Mouse (Mus musculus) midbrain, embryonic 16.5 days (tissue): ENCODE measurements around the gene Zfp87. TPM values are rescaled to one million over a fixed set of nuclear protein-coding genes. Genes with fewer than 3 reads are reported as not detected.

Experiments
- ATAC-seq: fragments of 200-750 bp; cut with Nextera tagmentation; 2 replicates; pipeline ENCODE4 v1.8.0; 2017; ENCODE audit warnings: moderate TSS enrichment
- H3K27ac ChIP-seq: fragments of 300-500 bp; sonication (generic); 2 replicates; pipeline ENCODE4 v1.5.1; 2014; ENCODE audit warnings: mild to moderate bottlenecking, low read length, mixed read lengths
- H3K27me3 ChIP-seq: fragments of 300-500 bp; sonication (generic); 2 replicates; pipeline ENCODE4 v1.6.1; 2014; ENCODE audit warnings: low read depth, low read length, mixed read lengths; ENCODE audit not compliant: control insufficient read depth, insufficient read depth
- H3K36me3 ChIP-seq: fragments of 300-500 bp; sonication (generic); 2 replicates; pipeline ENCODE4 v1.6.1; 2014; ENCODE audit warnings: mild to moderate bottlenecking, low read length, moderate library complexity, mixed read lengths; ENCODE audit not compliant: control insufficient read depth, insufficient read depth
- H3K4me1 ChIP-seq: fragments of 300-500 bp; sonication (generic); 2 replicates; pipeline ENCODE4 v1.6.1; 2014; ENCODE audit warnings: mild to moderate bottlenecking, low read length, mixed read lengths; ENCODE audit not compliant: control insufficient read depth, insufficient read depth
- H3K4me2 ChIP-seq: fragments of 300-500 bp; sonication (generic); 2 replicates; pipeline ENCODE4 v1.6.1; 2014; ENCODE audit warnings: mild to moderate bottlenecking, low read length, mixed read lengths
- H3K4me3 ChIP-seq: fragments of 300-500 bp; sonication (generic); 2 replicates; pipeline ENCODE4 v1.5.1; 2014; ENCODE audit warnings: low read depth, mild to moderate bottlenecking, low read length, moderate library complexity, mixed read lengths
- H3K9ac ChIP-seq: fragments of 300-500 bp; sonication (generic); 2 replicates; pipeline ENCODE4 v1.6.1; 2014; ENCODE audit warnings: low read depth, low read length, mixed read lengths
- H3K9me3 ChIP-seq: fragments of 300-500 bp; sonication (generic); replicated peaks from 2 replicates; pipeline ENCODE4 v1.6.1; 2014; ENCODE audit warnings: mild to moderate bottlenecking, low read length, mixed read lengths; ENCODE audit not compliant: control insufficient read depth, poor library complexity, severe bottlenecking
- WGBS: fragments of 180-500 bp; shearing (Covaris S2); extraction: QIAGEN DNeasy Blood & Tissue Kit; methylation state at CpG from one replicate; pipeline ENCODE4 v1.1.7; 2014; 5-methylcytosine and 5-hydroxymethylcytosine counted together
- polyA plus RNA-seq: library from polyadenylated mRNA; unstranded; fragments of >200 nt; fragmentation: Nextera tagmentation; extraction: Ambion mirVana; gene quantifications from 2 replicates; pipeline ENCODE4 v1.2.1, GENCODE M21; 2015

Zfp87 gene
- polyA plus RNA-seq, 1 experiment from 2014 or later, result 35.8 TPM

- no peak overlapping the region for H3K9ac ChIP-seq
- no peak for ATAC-seq
- H3K4me1 ChIP-seq, result peaks cover 7% of the 10 kb centered on the region
- no peak overlapping the region for H3K4me3 ChIP-seq
- H3K9me3 ChIP-seq, result peaks cover 14% of the 10 kb centered on the region
- 95% methylated on average over 1 of the region's 1 CpGs for WGBS
- H3K36me3 ChIP-seq, result peaks cover 41% of the 10 kb centered on the region
- no peaks in the 10 kb centered on the region for H3K27me3 ChIP-seq
- H3K27ac ChIP-seq, result no peak overlapping the region
- no peak overlapping the region for H3K4me2 ChIP-seq
Measured at GRCm38 (mm10) chr13:67495631-67496030, 30.3 kb downstream of the Zfp87 start.

DNA sequence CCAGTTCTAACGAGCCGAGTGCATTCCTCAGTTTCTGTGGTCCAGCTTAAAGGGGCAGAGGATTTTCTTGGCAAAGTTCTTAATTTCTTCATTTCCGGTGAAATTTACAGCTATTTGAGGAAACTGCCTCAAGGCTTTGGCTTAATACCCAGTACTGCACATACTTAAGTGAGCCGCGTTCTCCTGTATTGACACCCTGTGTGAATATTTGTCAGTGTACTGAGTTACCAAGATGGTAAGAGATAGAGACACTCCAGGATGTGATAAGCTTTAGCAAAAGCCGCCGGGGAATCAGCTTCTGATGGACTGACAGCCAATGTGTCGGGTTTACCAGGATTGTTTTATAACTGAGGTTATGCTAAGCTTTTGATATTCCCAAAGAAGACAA is 41.6 kb downstream of the Zfp87 start:
- Histone ChIP-seq H3K4me3 (peak overlapping the region; percentile 67), H3K27ac (peak overlapping the region; percentile 39), H3K36me3 (peaks cover 6% of the 10 kb centered on the region; the same call in 1 of the 2 replicates), H3K27me3 (no peaks in the 10 kb centered on the region), H3K9me3 (no peaks in the 10 kb centered on the region), H3K4me2 (peak overlapping the region; percentile 80), H3K9ac (peak overlapping the region; percentile 68), H3K4me1 (peaks cover 5% of the 10 kb centered on the region; the same call in 1 of the 2 replicates)
- WGBS, result 46% methylated on average over 8 of the region's 8 CpGs
- peak; percentile 72 for ATAC-seq

DNA sequence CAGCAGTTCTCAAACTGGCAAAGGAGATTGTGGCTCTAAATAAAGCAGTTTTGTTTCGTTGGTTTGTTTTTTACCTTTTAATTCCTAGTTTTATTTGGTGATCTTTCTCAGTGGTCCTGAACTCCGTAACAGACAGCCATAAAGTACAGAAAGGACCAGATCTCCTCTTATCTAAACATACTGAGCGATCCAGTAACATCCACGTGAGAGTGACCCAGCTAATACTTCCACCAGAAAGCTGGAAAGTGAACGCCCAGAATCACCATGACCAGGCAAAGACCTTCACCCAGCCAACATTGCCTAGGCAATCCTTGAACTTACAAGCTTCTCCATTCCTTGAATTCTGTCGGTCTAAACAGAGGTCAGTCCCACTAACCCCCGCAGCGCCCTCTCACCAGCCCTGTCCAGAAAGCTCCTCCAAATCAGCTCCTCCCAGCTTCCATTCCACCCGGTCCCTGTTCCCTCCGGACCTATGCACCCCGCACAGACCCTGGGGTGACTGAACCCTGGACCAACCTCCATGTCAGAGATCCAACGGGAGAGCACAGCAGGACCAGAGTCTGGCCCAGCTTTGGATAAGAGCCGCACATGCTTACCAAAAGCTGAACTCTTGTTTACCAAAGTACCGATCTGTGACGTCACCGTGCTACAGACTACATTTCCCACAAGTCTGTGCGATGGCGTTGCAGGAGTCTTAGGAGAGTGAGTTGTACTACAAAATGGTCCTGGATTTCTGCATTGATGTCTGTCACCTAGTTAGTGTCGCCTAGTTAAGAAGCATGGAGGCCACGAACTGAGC is 42.2 kb downstream of the Zfp87 start, which contains the start of gene Zfp874b:
Zfp874b (minus strand) TSS at position 634 of the 799 bp plus-strand sequence.
- Histone ChIP-seq H3K27me3 (no peaks in the 10 kb centered on the region), H3K4me1 (peaks cover 5% of the 10 kb centered on the region; the same call in 1 of the 2 replicates), H3K4me3 (peak within 1 kb of the TSS; percentile 67), H3K9ac (peak within 1 kb of the TSS; percentile 68), H3K9me3 (no peaks in the 10 kb centered on the region), H3K4me2 (peak within 1 kb of the TSS; percentile 80), H3K27ac (peak within 1 kb of the TSS; percentile 39), H3K36me3 (peaks cover 3% of the 10 kb centered on the region; the same call in 1 of the 2 replicates)
- WGBS, result 6% methylated on average over 20 of the region's 20 CpGs
- peak; percentile 96 for ATAC-seq

- no peak for ATAC-seq
- H3K9ac ChIP-seq, result no peak overlapping the region
Measured at GRCm38 (mm10) chr13:67481528-67481927, 44.4 kb downstream of the Zfp87 start.

DNA sequence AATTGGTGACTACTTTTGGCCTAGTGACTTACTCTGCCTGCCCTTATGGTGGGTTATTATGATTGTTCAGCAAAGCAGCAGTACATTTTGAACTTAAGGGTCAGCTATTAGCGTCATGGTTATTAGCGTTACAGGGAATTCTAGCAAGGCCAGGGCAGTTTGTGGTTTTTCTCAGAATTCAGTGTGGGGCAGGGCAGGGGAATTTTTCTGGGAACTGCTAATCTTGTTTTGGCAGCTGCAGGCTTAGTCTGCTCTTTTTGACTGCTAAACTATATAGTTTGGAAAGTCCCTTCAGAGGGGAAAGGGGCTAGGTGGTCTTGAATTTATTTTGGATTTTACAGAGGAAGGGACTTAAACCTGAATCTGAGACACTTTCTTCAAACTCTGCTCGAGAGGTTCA is 56.7 kb downstream of the Zfp87 start:
- no peak for ATAC-seq
- no peak overlapping the region for H3K9ac ChIP-seq
- 92% methylated on average over 3 of the region's 3 CpGs for WGBS
- H3K4me3 ChIP-seq, result no peak overlapping the region
- H3K4me1 ChIP-seq, result no peaks in the 10 kb centered on the region
- no peaks in the 10 kb centered on the region for H3K27me3 ChIP-seq
- H3K27ac ChIP-seq, result no peak overlapping the region
- no peaks in the 10 kb centered on the region; the same call in 1 of the 2 replicates for H3K9me3 ChIP-seq
- peaks cover 25% of the 10 kb centered on the region for H3K36me3 ChIP-seq
- no peak overlapping the region for H3K4me2 ChIP-seq

More at GRCm38 (mm10) chr13:67481528-67481927, 44.4 kb downstream of the Zfp87 start:
- Histone ChIP-seq H3K9me3 (no peaks in the 10 kb centered on the region), H3K27me3 (no peaks in the 10 kb centered on the region), H3K4me2 (no peak overlapping the region), H3K27ac (no peak overlapping the region), H3K4me1 (peaks cover 5% of the 10 kb centered on the region; the same call in 1 of the 2 replicates), H3K4me3 (no peak overlapping the region), H3K36me3 (no peaks in the 10 kb centered on the region)
- 65% methylated on average over 4 of the region's 4 CpGs for WGBS

Other genes with a start within 250 kb of the Zfp87 start
- 5.8 and 6.9 TPM in 2 replicates for gene Zfp458, start 247.7 kb downstream of the Zfp87 start, polyA plus RNA-seq
- 0.97 and 1.2 TPM in 2 replicates for gene Zfp457, start 219.7 kb downstream of the Zfp87 start, polyA plus RNA-seq
- gene Zfp595, start 193.6 kb downstream of the Zfp87 start, polyA plus RNA-seq, result 1.6 and 1.9 TPM in 2 replicates
- gene Gm28044, start 165.6 kb downstream of the Zfp87 start, polyA plus RNA-seq, result not detected in 2 replicates
- 0.57 and 0.65 TPM in 2 replicates for gene Zfp953, start 165.6 kb downstream of the Zfp87 start, polyA plus RNA-seq
- gene Gm28041, start 150.4 kb downstream of the Zfp87 start, polyA plus RNA-seq, result 0.31 TPM in 1 of 2 replicates, not detected in the other
- 0.58 and 0.67 TPM in 2 replicates for gene Zfp456, start 150.4 kb downstream of the Zfp87 start, polyA plus RNA-seq
- gene Zfp429, start 126.4 kb downstream of the Zfp87 start, polyA plus RNA-seq, result 3.8 and 4.0 TPM in 2 replicates
- 0.77 and 1.7 TPM in 2 replicates for gene Zfp459, start 104.8 kb downstream of the Zfp87 start, polyA plus RNA-seq
- gene Zfp874a, start 74.6 kb downstream of the Zfp87 start, polyA plus RNA-seq, result 6.5 TPM in 2 replicates
- 3.0 and 3.1 TPM in 2 replicates for gene Zfp874b, start 41.9 kb downstream of the Zfp87 start, polyA plus RNA-seq
- gene Zfp58, start 25.6 kb downstream of the Zfp87 start, polyA plus RNA-seq, result 11.4 and 12.9 TPM in 2 replicates
- 0.40 and 0.50 TPM in 2 replicates for gene Gm26965, start within 50 bp of the Zfp87 start, polyA plus RNA-seq
- 16.0 and 16.3 TPM in 2 replicates for gene Zfp748, start 27.7 kb upstream of the Zfp87 start, polyA plus RNA-seq
- gene Zfp729b, start 83.5 kb upstream of the Zfp87 start, polyA plus RNA-seq, result 5.5 and 5.8 TPM in 2 replicates
- gene Gm49345, start 111.6 kb upstream of the Zfp87 start, polyA plus RNA-seq, result 0.50 TPM in 1 of 2 replicates, not detected in the other
- gene Zfp729a, start 111.6 kb upstream of the Zfp87 start, polyA plus RNA-seq, result 2.9 TPM in 2 replicates
- gene Zfp738, start 160.9 kb upstream of the Zfp87 start, polyA plus RNA-seq, result 14.1 and 16.8 TPM in 2 replicates
- gene Zfp65, start 203.0 kb upstream of the Zfp87 start, polyA plus RNA-seq, result 9.2 and 9.3 TPM in 2 replicates
- gene Zfp85, start 229.1 kb upstream of the Zfp87 start, polyA plus RNA-seq, result 8.5 and 8.9 TPM in 2 replicates